Mouse (Mus musculus) thymus, postnatal 4 days (tissue): Measurements from ENCODE around the gene Sf3b6.

ENCODE experiments used
- DNase-seq: peaks from one replicate; pipeline ENCODE4 v3.0.0; 2021

The Sf3b6 gene

GRCm38 (mm10) chr12:4841392-4841887 is 24.1 kb downstream of the Sf3b6 start, which contains the start of gene Fkbp1b:
TSS of gene Fkbp1b (minus strand) at chr12:4841591.
- peak; percentile 69 for DNase-seq

GRCm38 (mm10) chr12:4842456-4842855 is 25.1 kb downstream of the Sf3b6 start:
- no peak for DNase-seq

GRCm38 (mm10) chr12:4842890-4843597 is 25.7 kb downstream of the Sf3b6 start, which contains the start of gene Wdcp:
TSS of gene Wdcp (plus strand) at chr12:4843303.
- DNase-seq = peak; percentile 87

- peak; percentile 66 for DNase-seq
Observed at GRCm38 (mm10) chr12:4843741-4844140, 26.4 kb downstream of the Sf3b6 start.

GRCm38 (mm10) chr12:4856160-4856559 is 38.8 kb downstream of the Sf3b6 start:
- peak; percentile 56 for DNase-seq

- DNase-seq = no peak
Observed at GRCm38 (mm10) chr12:4856834-4857233, 39.5 kb downstream of the Sf3b6 start.

GRCm38 (mm10) chr12:4859241-4859914 is 42.0 kb downstream of the Sf3b6 start:
- DNase-seq = no peak

- peak; percentile 45 for DNase-seq
Observed at GRCm38 (mm10) chr12:4862672-4863071, 45.3 kb downstream of the Sf3b6 start.

GRCm38 (mm10) chr12:4863654-4864337 is 46.5 kb downstream of the Sf3b6 start:
- no peak for DNase-seq

- no peak for DNase-seq
Observed at GRCm38 (mm10) chr12:4864338-4864690, 47.0 kb downstream of the Sf3b6 start.

GRCm38 (mm10) chr12:4868924-4869323 is 51.6 kb downstream of the Sf3b6 start:
- DNase-seq = no peak

- no peak for DNase-seq
Observed at GRCm38 (mm10) chr12:4871260-4871659, 53.9 kb downstream of the Sf3b6 start.

- DNase-seq = no peak
Observed at GRCm38 (mm10) chr12:4872273-4872672, 54.9 kb downstream of the Sf3b6 start.

- DNase-seq = no peak
Observed at GRCm38 (mm10) chr12:4872983-4873477, 55.7 kb downstream of the Sf3b6 start.

GRCm38 (mm10) chr12:4873531-4873930 is 56.2 kb downstream of the Sf3b6 start:
- no peak for DNase-seq

GRCm38 (mm10) chr12:4874161-4874927 is 57.0 kb downstream of the Sf3b6 start, which contains the start of gene Mfsd2b:
TSS of gene Mfsd2b (minus strand) at chr12:4874359.
- peak; percentile 85 for DNase-seq

GRCm38 (mm10) chr12:4875623-4876022 is 58.3 kb downstream of the Sf3b6 start:
- no peak for DNase-seq
